ENCODE assay signal across 13 mouse cellular contexts in the genomic region with DNA sequence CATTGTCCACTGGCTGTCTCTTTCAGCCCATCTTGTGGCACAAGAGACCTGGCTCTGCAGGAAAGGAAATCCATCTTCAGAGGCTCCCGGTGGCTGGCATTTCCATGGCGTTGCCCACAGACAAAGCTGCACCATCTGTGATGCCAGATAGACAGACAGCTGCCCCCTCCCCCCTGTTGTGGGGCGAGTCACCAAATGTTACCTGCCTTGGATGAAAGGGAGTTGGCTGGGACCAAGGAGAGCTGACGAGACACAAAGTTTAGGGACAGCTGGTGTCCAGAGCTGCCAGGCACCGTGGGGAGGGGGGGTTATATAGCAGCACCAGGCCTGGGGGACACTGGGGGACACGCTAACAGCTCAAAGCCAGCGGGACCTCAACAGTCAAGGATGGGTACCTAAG.
A peak's percentile ranks its signal among the peaks of the same experiment; 100 is the strongest.
DNase-seq lines count a peak whose midpoint lies in the region; ATAC-seq lines count a peak whose summit lies in the region.
"Had no signal": no experiment of that assay in that cellular context is flagged by ENCODE, and none has a peak within 500 bp of the region (broad histone marks: within the 10 kb centered on the region; RNA-seq: fewer than 3 reads in every experiment).

No protein-coding gene starts in this region.

- no peaks in the 10 kb centered on the region for H3K9me3 ChIP-seq in neural tube, embryonic 13.5 days
- H3K9me3 ChIP-seq in neural tube, embryonic 15.5 days (replicated peaks), result no peaks in the 10 kb centered on the region
- H3K9me3 ChIP-seq in forebrain, embryonic 14.5 days (replicated peaks; ENCODE audit: control insufficient read depth, low read length), result no peaks in the 10 kb centered on the region
- no peaks in the 10 kb centered on the region for H3K9me3 ChIP-seq in intestine, embryonic 16.5 days (ENCODE audit: control insufficient read depth, low read length)
- H3K9me3 ChIP-seq: heart, embryonic 13.5 days; limb, embryonic 15.5 days; lung, embryonic 15.5 days had no signal

- no peak overlapping the region for H3K4me2 ChIP-seq in neural tube, embryonic 13.5 days
- no peak overlapping the region for H3K4me2 ChIP-seq in neural tube, embryonic 15.5 days
- no peak overlapping the region for H3K4me2 ChIP-seq in forebrain, embryonic 14.5 days (ENCODE audit: low read length)
- no peak overlapping the region for H3K4me2 ChIP-seq in intestine, embryonic 16.5 days (ENCODE audit: low read depth, low read length)
- H3K4me2 ChIP-seq: heart, embryonic 13.5 days; limb, embryonic 15.5 days; lung, embryonic 15.5 days; midbrain, embryonic 11.5 days had no signal

- ATAC-seq in neural tube, embryonic 13.5 days (ENCODE audit: low read depth), result peak; percentile 19
- no peak for ATAC-seq in neural tube, embryonic 15.5 days (ENCODE audit: low FRiP score)
- ATAC-seq in forebrain, embryonic 14.5 days, result peak; percentile 76
- no peak for ATAC-seq in intestine, embryonic 16.5 days

- H3K4me1 ChIP-seq in neural tube, embryonic 13.5 days (replicated peaks), result peaks cover 41% of the 10 kb centered on the region
- peaks cover 10% of the 10 kb centered on the region for H3K4me1 ChIP-seq in neural tube, embryonic 15.5 days
- H3K4me1 ChIP-seq in forebrain, embryonic 14.5 days (ENCODE audit: control insufficient read depth, insufficient read depth, low read length), result peaks cover 10% of the 10 kb centered on the region
- H3K4me1 ChIP-seq in intestine, embryonic 16.5 days (ENCODE audit: control insufficient read depth, insufficient read depth, low read length), result 0 out of 2 replicates have a peak, but pooled peaks cover 2% of the 10 kb centered on the region
- H3K4me1 ChIP-seq: lung, embryonic 15.5 days had no signal

- no peak overlapping the region for H3K4me3 ChIP-seq in neural tube, embryonic 13.5 days
- no peak overlapping the region for H3K4me3 ChIP-seq in neural tube, embryonic 15.5 days (replicated peaks)
- H3K4me3 ChIP-seq in forebrain, embryonic 14.5 days (ENCODE audit: low read depth, low read length), result no peak overlapping the region
- no peak overlapping the region for H3K4me3 ChIP-seq in intestine, embryonic 16.5 days (ENCODE audit: low read length)
- H3K4me3 ChIP-seq: heart, embryonic 13.5 days; limb, embryonic 15.5 days; lung, embryonic 15.5 days had no signal

- no peak overlapping the region for H3K9ac ChIP-seq in neural tube, embryonic 13.5 days
- no peak overlapping the region for H3K9ac ChIP-seq in neural tube, embryonic 15.5 days (replicated peaks)
- no peak overlapping the region for H3K9ac ChIP-seq in forebrain, embryonic 14.5 days (ENCODE audit: low read length)
- no peak overlapping the region for H3K9ac ChIP-seq in intestine, embryonic 16.5 days (ENCODE audit: low read depth, low read length)
- H3K9ac ChIP-seq: heart, embryonic 13.5 days; limb, embryonic 15.5 days; lung, embryonic 15.5 days had no signal

- H3K27ac ChIP-seq in neural tube, embryonic 13.5 days (replicated peaks), result peak overlapping the region; percentile 64
- no peak overlapping the region for H3K27ac ChIP-seq in neural tube, embryonic 15.5 days (replicated peaks)
- peak overlapping the region; percentile 88 for H3K27ac ChIP-seq in forebrain, embryonic 14.5 days (ENCODE audit: low read depth, low read length)
- no peak overlapping the region for H3K27ac ChIP-seq in intestine, embryonic 16.5 days (ENCODE audit: low read length)
- H3K27ac ChIP-seq: heart, embryonic 13.5 days; limb, embryonic 15.5 days; lung, embryonic 15.5 days had no signal

- WGBS in neural tube, embryonic 13.5 days, result 41% methylated on average over 7 of the region's 7 CpGs
- WGBS in neural tube, embryonic 15.5 days, result 34% methylated on average over 7 of the region's 7 CpGs
- WGBS in forebrain, embryonic 14.5 days, result 48% methylated on average over 7 of the region's 7 CpGs
- 70% methylated on average over 7 of the region's 7 CpGs for WGBS in intestine, embryonic 16.5 days

- peak; percentile 80 for DNase-seq in forebrain, embryonic 14.5 days (ENCODE audit: low spot score)
- DNase-seq in layer of hippocampus, adult 11-12 months (ENCODE audit: low spot score), result peak; percentile 72
- DNase-seq in embryo, embryonic 9.5 days (ENCODE audit: extremely low spot score), result no peak
- DNase-seq in lung, postnatal 14 days, result no peak
- DNase-seq in adrenal gland, postnatal 14 days, result no peak
- DNase-seq: gastrocnemius, postnatal 10 days had no signal

- no peaks in the 10 kb centered on the region for H3K27me3 ChIP-seq in neural tube, embryonic 13.5 days
- H3K27me3 ChIP-seq in neural tube, embryonic 15.5 days (replicated peaks), result no peaks in the 10 kb centered on the region
- H3K27me3 ChIP-seq in forebrain, embryonic 14.5 days (replicated peaks; ENCODE audit: control insufficient read depth, insufficient read depth, low read length), result no peaks in the 10 kb centered on the region
- H3K27me3 ChIP-seq in intestine, embryonic 16.5 days (replicated peaks; ENCODE audit: control insufficient read depth, insufficient read depth, low read length), result no peaks in the 10 kb centered on the region; the same call in 1 of the 2 replicates
- H3K27me3 ChIP-seq: limb, embryonic 15.5 days; lung, embryonic 15.5 days had no signal

- H3K36me3 ChIP-seq in neural tube, embryonic 13.5 days, result peaks cover 7% of the 10 kb centered on the region
- no peaks in the 10 kb centered on the region for H3K36me3 ChIP-seq in neural tube, embryonic 15.5 days
- H3K36me3 ChIP-seq in forebrain, embryonic 14.5 days (ENCODE audit: control insufficient read depth, insufficient read depth, low read length), result peaks cover 24% of the 10 kb centered on the region
- H3K36me3 ChIP-seq in intestine, embryonic 16.5 days (ENCODE audit: control insufficient read depth, insufficient read depth, low read length), result no peaks in the 10 kb centered on the region
- H3K36me3 ChIP-seq: heart, embryonic 13.5 days; limb, embryonic 15.5 days; lung, embryonic 15.5 days had no signal

Comparison
In these comparisons a context has a peak if more than half of its experiments do, and no peak if none do; other contexts are left out.
1. ATAC-seq: peak in neural tube, embryonic 13.5 days (single experiment) and forebrain, embryonic 14.5 days (single experiment); none in neural tube, embryonic 15.5 days (single experiment) and intestine, embryonic 16.5 days (single experiment).
2. H3K27ac ChIP-seq: peak in neural tube, embryonic 13.5 days (single experiment) and forebrain, embryonic 14.5 days (single experiment); none in neural tube, embryonic 15.5 days (single experiment) and intestine, embryonic 16.5 days (single experiment).
3. DNase-seq: peak in forebrain, embryonic 14.5 days (single experiment) and layer of hippocampus, adult 11-12 months (single experiment); none in embryo, embryonic 9.5 days (single experiment), lung, postnatal 14 days (single experiment) and adrenal gland, postnatal 14 days (single experiment).